Mouse (Mus musculus): ENCODE data around the gene Dync1i1.

- no peak for TF ChIP-seq CTCF (IDR thresholded peaks at IDR 0.05; ENCODE audit: low read depth)
- TF ChIP-seq EP300 (IDR thresholded peaks at IDR 0.05; ENCODE audit: low read depth), result no peak
Observed at GRCm38 (mm10) chr6:5770283-5770682, 44.8 kb downstream of the Dync1i1 start.

All from liver, postnatal 0 days (tissue).